Mouse (Mus musculus) forebrain, embryonic 10.5 days (tissue): ENCODE data around the gene Gm45015. TPM values are rescaled to one million over a fixed set of nuclear protein-coding genes. Genes with fewer than 3 reads are reported as not detected.
A peak's percentile ranks its signal among the peaks of the same experiment; 100 is the strongest.

Experiments used
- DNase-seq: peaks from one replicate; pipeline ENCODE4 v3.0.0-alpha.2; 2017; ENCODE audit warnings: low spot score; ENCODE audit errors: extremely low spot score
- H3K27ac ChIP-seq: fragments of 300-500 bp; sonication (generic); 2 replicates; pipeline ENCODE4 v1.5.1; 2016; ENCODE audit warnings: mild to moderate bottlenecking
- H3K27me3 ChIP-seq: fragments of 300-500 bp; sonication (generic); 2 replicates; pipeline ENCODE4 v1.6.1; 2016; ENCODE audit warnings: mild to moderate bottlenecking; ENCODE audit not compliant: poor library complexity, severe bottlenecking
- H3K36me3 ChIP-seq: fragments of 300-500 bp; sonication (generic); replicated peaks from 2 replicates; pipeline ENCODE4 v1.6.1; 2016; ENCODE audit warnings: mild to moderate bottlenecking, moderate library complexity
- H3K4me1 ChIP-seq: fragments of 300-500 bp; sonication (generic); 2 replicates; pipeline ENCODE4 v1.6.1; 2016
- H3K4me3 ChIP-seq: fragments of 300-500 bp; sonication (generic); 2 replicates; pipeline ENCODE4 v1.5.1; 2016; ENCODE audit warnings: mild to moderate bottlenecking, moderate library complexity
- H3K9me3 ChIP-seq: fragments of 300-500 bp; sonication (generic); 2 replicates; pipeline ENCODE4 v1.6.1; 2016; ENCODE audit warnings: mild to moderate bottlenecking, moderate library complexity
- WGBS: fragments of 180-500 bp; shearing (Covaris S2); methylation state at CpG from one replicate; pipeline ENCODE4 v1.1.7; 2016; 5-methylcytosine and 5-hydroxymethylcytosine counted together
- polyA plus RNA-seq: library from polyadenylated mRNA; unstranded; fragments of >200 nt; fragmentation: Nextera tagmentation; extraction: Ambion mirVana; gene quantifications from 2 replicates; pipeline ENCODE4 v1.2.1, GENCODE M21; 2016

Gene Gm45015
- polyA plus RNA-seq = not detected in 2 replicates

DNA sequence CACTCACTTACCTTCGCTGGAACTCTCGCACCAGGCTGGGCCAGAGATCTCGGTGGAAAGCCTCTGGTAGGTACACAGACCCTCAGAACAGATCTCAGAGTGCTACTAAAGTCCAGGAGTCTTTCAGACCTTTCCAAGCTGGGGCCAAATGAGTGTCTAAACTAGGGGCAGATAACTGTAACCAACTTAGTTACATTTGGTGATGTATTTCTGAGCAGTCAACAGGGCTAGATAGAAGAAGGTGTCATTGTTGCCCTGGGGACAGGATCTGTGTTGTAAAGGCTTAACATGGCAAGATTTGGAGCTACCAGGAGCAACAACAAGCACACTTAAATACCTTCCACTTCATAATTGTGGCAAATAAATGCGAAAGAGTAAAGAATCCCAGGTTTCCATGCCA lies at the start of gene Gm45015:
Gm45015 (minus strand) TSS at position 101 of the 400 bp plus-strand sequence.
- H3K4me1 ChIP-seq = no peaks in the 10 kb centered on the region
- WGBS = 92% methylated on average over 4 of the region's 4 CpGs
- no peak within 1 kb of the TSS for H3K27ac ChIP-seq

DNA sequence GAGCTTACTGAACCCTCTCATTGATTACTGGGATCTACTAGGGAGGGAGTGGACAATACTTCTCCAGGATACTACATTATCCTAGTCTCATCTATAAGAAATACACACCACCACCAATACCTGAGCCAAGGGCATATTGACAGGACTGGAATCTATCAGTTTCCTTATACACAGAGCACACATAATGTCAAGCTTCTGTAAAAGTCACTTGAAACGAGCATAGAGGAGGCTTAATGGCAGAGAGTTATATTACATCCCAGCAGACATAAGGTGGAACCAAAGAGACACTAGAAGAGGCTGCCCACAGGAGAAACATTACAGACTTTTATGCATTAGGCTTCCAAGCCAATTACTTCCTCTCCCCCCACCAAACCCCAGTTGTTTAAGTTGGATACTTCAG lies 48.3 kb upstream of the Gm45015 start:
- 44% methylated on average over 1 of the region's 1 CpGs for WGBS
- DNase-seq = no peak
- Histone ChIP-seq H3K27ac (no peak overlapping the region), H3K27me3 (peaks cover 14% of the 10 kb centered on the region), H3K36me3 (no peaks in the 10 kb centered on the region), H3K9me3 (no peaks in the 10 kb centered on the region), H3K4me3 (no peak overlapping the region), H3K4me1 (no peaks in the 10 kb centered on the region)

More for the DNA sequence above, at the start of gene Gm45015:
- no peak for DNase-seq
- H3K4me3 ChIP-seq = no peak within 1 kb of the TSS
- H3K36me3 ChIP-seq = no peaks in the 10 kb centered on the region
- H3K9me3 ChIP-seq = no peaks in the 10 kb centered on the region
- H3K27me3 ChIP-seq = peaks cover 44% of the 10 kb centered on the region

DNA sequence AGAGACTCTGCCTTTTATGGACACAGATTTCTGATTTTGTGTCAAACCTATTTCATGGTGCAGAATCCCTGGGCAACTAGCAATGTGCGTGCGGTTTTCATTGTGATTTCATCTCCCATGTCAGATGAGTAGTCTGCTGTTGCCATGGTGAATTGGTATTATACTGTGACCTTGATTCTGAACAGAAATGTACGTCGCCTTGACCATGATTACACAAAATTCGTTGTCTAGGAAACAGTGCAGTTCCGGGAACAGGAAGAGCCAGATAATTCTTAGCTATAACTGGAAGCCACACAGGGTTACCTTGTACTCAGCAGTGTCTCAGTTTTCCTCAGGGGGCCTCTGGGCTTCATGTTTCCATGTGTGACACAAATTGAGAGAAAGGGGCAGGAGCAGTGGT lies 47.8 kb upstream of the Gm45015 start:
- no peak for DNase-seq
- Histone ChIP-seq H3K36me3 (no peaks in the 10 kb centered on the region), H3K9me3 (no peaks in the 10 kb centered on the region), H3K27me3 (peaks cover 15% of the 10 kb centered on the region), H3K4me3 (no peak overlapping the region), H3K4me1 (no peaks in the 10 kb centered on the region), H3K27ac (no peak overlapping the region)
- WGBS = 86% methylated on average over 6 of the region's 6 CpGs

DNA sequence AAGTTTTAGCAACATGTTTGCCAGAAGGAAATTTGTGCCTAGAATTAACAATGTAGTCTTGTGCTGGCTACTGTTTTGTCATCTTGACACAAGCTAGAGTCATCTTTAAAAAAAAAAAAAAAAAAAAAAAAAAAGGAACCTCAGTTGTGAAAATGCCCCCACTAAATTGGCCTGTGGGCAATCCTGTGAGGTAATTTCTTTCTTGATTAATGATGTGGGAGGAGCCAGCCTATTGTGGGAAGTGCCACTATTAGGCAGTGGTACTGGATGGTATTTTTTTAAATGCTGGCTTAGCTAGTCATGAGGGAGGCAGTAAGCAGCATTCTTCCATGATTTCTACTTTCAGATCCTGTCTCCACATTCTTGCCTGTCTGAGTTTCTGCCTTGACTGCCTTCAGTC lies 26.7 kb upstream of the Gm45015 start:
- Histone ChIP-seq H3K9me3 (no peaks in the 10 kb centered on the region), H3K27ac (no peak overlapping the region), H3K4me1 (no peaks in the 10 kb centered on the region), H3K4me3 (no peak overlapping the region), H3K27me3 (peaks cover 4% of the 10 kb centered on the region; the same call in 1 of the 2 replicates), H3K36me3 (peaks cover 8% of the 10 kb centered on the region; the same call in 1 of the 2 replicates)
- no peak for DNase-seq

DNA sequence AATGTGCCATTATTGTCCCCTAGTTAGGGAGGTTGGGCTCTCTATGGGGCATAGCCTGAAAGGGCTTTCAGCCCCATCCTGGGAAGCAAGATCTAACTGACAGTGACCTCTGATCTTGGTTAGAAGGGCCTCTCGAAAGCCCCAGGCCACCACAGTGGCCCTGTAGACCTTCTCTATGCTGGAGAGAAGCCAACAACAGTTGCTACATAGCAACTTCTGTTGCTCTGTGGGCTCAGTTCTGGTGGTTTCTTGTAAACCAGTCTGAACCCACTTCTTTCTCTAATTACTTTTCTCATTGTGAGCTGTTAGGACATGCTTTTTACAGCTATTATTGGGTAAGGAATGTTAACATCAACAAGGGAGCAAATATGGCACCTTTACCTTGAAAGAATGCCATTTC lies 20.1 kb upstream of the Gm45015 start:
- WGBS = 100% methylated on average over 1 of the region's 1 CpGs

DNA sequence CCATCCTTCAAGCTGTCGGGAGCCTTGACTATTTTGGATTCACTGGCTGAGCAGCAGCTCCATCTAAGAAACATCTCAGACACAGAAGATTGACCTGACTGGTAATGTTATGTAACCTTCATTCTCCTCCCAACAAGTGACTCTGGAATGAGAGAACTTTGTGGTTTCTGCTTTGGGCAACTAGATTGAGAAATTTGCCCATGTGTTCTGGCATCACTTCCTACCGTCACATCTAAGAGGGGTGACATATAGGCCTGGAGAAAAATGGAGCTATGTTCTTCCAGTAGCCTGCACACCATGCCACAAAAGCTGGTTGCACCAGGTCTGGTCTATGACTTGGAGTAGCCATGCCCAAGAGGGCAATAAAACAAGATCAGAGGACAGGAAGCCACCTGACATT lies 19.5 kb upstream of the Gm45015 start:
- H3K27me3 ChIP-seq = peaks cover 19% of the 10 kb centered on the region
- no peak for DNase-seq
- H3K4me1 ChIP-seq = no peaks in the 10 kb centered on the region
- peaks cover 73% of the 10 kb centered on the region for H3K36me3 ChIP-seq
- H3K4me3 ChIP-seq = no peak overlapping the region
- 89% methylated on average over 2 of the region's 2 CpGs for WGBS
- no peak overlapping the region for H3K27ac ChIP-seq
- peaks cover 8% of the 10 kb centered on the region; the same call in 1 of the 2 replicates for H3K9me3 ChIP-seq

More for the DNA sequence above, 20.1 kb upstream of the Gm45015 start:
- Histone ChIP-seq H3K27me3 (peaks cover 16% of the 10 kb centered on the region), H3K27ac (no peak overlapping the region), H3K4me1 (no peaks in the 10 kb centered on the region), H3K4me3 (no peak overlapping the region), H3K36me3 (peaks cover 68% of the 10 kb centered on the region), H3K9me3 (peaks cover 8% of the 10 kb centered on the region; the same call in 1 of the 2 replicates)
- DNase-seq = no peak

DNA sequence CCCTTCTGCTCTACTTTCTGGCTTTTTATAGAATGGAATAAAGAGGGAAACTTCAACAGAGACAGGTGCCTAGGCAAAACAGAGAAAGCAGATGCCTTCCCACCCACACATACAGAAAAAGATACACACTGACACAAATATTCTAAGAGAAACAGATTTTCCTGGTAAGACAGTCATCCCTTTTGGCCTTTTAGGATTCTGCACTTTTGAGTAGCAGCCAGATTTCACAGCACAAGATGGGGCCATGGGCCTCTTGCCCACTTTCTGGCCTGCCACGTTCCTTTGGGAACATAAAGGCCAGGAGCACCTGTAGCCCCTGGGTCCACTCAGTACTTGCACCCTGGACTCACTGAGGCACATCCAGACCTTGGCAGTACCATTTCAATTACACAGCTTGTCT lies 7.7 kb upstream of the Gm45015 start:
- H3K36me3 ChIP-seq = peaks cover 11% of the 10 kb centered on the region
- H3K4me3 ChIP-seq = no peak overlapping the region
- WGBS = 83% methylated on average over 1 of the region's 1 CpGs
- no peak for DNase-seq
- no peaks in the 10 kb centered on the region for H3K9me3 ChIP-seq
- H3K27ac ChIP-seq = no peak overlapping the region
- peaks cover 42% of the 10 kb centered on the region for H3K27me3 ChIP-seq
- peaks cover 10% of the 10 kb centered on the region for H3K4me1 ChIP-seq

DNA sequence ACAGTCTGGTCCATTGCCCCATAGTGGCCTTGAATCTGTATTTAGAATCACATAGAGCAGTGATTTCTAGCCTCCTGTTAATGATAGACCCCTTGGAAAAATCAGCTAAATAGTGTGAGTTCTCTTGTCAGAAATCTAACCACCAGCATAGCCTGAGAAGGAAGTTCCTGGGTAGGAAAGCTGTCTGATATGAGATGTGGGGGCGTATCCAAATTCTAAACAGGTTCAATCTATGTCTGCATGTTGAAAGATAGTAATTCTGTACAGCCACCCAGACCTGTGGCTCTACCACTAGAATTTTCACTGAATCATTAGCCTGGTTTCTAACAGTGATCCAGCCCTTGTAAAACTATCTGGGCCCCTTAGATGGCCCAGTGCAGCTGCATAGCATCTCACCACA lies 7.2 kb upstream of the Gm45015 start:
- Histone ChIP-seq H3K4me1 (peaks cover 10% of the 10 kb centered on the region), H3K27me3 (peaks cover 42% of the 10 kb centered on the region), H3K36me3 (peaks cover 11% of the 10 kb centered on the region), H3K27ac (no peak overlapping the region), H3K4me3 (peak overlapping the region; percentile 67; the same call in 1 of the 2 replicates), H3K9me3 (no peaks in the 10 kb centered on the region)
- 88% methylated on average over 1 of the region's 1 CpGs for WGBS
- no peak for DNase-seq

DNA sequence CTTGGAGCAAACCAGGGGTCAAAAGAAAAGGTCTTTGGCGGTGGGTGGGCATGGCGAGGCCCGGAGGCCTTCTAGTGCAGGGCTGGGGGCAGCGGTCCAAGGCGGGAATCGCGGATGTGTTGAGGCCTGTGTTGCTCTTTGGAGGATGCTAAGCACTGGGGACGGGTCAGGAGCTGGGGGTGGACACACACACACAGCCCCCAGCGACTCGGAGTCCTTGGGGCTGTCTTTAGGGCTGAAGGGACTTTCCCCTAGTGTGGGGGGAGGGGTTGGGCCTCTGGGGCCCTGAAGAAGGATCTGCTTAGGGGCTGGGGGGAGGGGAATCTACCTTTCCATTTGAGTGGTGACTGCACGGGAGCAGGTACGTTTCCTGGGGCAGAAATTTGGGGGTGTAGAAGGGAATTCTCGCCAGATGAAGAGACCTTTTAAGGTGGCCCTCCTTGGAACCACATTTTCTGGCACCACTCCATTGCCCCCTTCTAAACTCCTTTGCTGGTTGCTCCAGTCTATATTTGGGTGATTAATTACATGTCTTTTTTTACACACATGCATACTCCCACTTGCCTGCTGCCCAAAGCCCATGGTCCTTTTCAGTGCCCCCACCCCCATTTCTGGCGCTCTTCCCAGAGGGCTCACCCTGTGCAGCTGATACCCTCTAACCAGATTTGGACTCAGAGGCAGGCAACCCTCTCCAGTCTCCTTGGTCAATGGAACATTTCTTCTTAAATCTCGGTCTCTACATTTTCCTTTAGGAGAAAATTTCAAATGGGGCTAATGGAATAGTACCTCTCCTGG lies 6.5 kb upstream of the Gm45015 start:
- H3K9me3 ChIP-seq = no peaks in the 10 kb centered on the region
- H3K27me3 ChIP-seq = peaks cover 42% of the 10 kb centered on the region
- WGBS = 22% methylated on average over 15 of the region's 15 CpGs
- H3K27ac ChIP-seq = peak overlapping the region; percentile 90
- H3K4me3 ChIP-seq = peak overlapping the region; percentile 67
- peaks cover 11% of the 10 kb centered on the region for H3K36me3 ChIP-seq
- peak; percentile 30 for DNase-seq
- peaks cover 10% of the 10 kb centered on the region for H3K4me1 ChIP-seq

DNA sequence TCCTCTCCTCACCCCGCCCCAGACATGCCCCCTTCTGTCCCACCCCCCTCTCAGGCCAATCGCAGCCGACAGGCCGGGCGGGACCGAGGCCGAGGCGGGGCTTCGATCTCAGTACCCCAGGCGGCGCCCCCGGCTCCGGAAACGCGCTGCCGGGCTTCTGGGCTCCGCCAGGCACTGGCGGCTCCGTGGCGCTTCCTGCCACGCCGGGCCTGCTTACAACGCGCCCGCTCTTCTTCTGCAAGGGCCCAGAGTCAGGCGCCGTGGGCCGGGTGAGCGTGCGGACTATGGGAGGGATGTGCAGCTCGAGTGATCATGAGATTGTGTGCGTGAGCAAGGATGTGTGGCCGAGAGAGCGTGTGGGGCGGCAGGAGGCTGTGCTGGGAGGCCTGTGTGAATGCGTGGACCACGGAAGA lies 5.8 kb upstream of the Gm45015 start, which contains the start of gene Zfp275:
Zfp275 (plus strand) TSS at position 139 of the 413 bp plus-strand sequence.
- 13% methylated on average over 37 of the region's 37 CpGs for WGBS
- H3K27ac ChIP-seq = peak within 1 kb of the TSS; percentile 90
- DNase-seq = peak; percentile 65

DNA sequence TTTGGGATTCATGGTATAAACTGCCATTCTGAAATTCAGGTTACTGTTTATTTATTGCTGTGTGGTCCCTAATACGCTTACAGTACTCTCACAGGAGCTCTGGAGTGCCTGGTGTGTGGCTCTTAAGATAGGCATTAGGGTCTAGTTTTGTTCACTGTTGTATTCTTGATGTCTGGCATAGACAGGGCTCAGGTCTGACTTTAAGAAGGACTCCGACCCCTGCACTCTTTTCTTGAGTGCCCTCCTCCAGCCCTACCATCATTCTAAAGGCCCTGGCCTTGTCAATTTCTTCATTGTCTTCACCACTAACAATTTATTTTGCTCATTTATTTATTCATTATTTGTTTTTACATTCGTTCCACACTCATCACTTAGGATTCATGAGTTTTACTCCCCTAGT lies 5.4 kb upstream of the Gm45015 start:
- WGBS = 38% methylated on average over 3 of the region's 3 CpGs
- no peak overlapping the region for H3K27ac ChIP-seq
- no peak for DNase-seq
- peaks cover 47% of the 10 kb centered on the region for H3K27me3 ChIP-seq
- no peaks in the 10 kb centered on the region for H3K9me3 ChIP-seq
- peaks cover 11% of the 10 kb centered on the region for H3K36me3 ChIP-seq
- peak overlapping the region; percentile 67 for H3K4me3 ChIP-seq
- H3K4me1 ChIP-seq = peaks cover 10% of the 10 kb centered on the region

More for the DNA sequence above, 5.8 kb upstream of the Gm45015 start, which contains the start of gene Zfp275:
- no peaks in the 10 kb centered on the region for H3K9me3 ChIP-seq
- H3K4me3 ChIP-seq = peak within 1 kb of the TSS; percentile 67
- H3K27me3 ChIP-seq = peaks cover 44% of the 10 kb centered on the region
- H3K4me1 ChIP-seq = peaks cover 10% of the 10 kb centered on the region
- H3K36me3 ChIP-seq = peaks cover 11% of the 10 kb centered on the region

DNA sequence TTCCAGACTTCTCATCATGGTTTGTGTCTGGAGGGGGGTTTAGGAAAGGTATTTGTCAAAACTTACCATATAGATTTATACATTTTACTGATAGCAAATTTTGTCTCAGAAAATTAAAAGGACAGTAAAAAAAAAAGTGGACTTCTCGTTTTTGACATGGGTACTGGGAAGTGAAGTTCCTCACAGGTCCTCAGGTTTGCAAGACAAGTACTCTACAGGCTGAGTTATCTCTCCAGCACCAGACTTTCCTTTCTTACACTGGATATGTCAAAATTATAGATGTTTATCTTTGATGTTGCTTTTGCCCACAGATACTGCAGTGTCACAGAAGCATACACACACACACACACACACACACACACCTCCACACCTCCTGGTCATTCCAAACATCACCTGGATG lies 4.8 kb upstream of the Gm45015 start:
- no peak for DNase-seq
- 68% methylated on average over 1 of the region's 1 CpGs for WGBS
- no peaks in the 10 kb centered on the region for H3K9me3 ChIP-seq

DNA sequence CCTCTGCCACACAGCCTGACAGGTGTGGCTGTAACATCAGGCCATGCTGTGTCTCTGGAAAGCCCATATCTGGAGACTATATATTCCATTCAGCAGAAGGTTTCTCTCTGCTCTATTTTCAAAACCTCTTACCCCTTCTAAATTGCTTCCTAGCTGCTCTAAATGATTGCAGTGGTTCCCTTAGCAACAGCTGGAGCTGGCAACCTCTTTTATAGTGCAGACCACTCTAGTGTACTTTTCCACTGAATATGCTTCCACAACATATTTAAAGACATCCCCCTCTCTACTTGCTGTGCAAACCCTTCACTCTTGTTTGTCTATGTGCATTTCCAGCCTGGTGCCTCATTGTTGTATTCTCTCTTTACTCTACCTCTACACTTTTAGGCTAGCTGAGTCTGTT lies 3.1 kb downstream of the Gm45015 start:
- DNase-seq = no peak
- Histone ChIP-seq H3K27me3 (peaks cover 35% of the 10 kb centered on the region), H3K36me3 (no peaks in the 10 kb centered on the region), H3K4me1 (no peaks in the 10 kb centered on the region), H3K27ac (no peak overlapping the region), H3K9me3 (no peaks in the 10 kb centered on the region), H3K4me3 (no peak overlapping the region)

More for the DNA sequence above, 4.8 kb upstream of the Gm45015 start:
- Histone ChIP-seq H3K27me3 (peaks cover 47% of the 10 kb centered on the region), H3K4me3 (no peak overlapping the region), H3K4me1 (peaks cover 10% of the 10 kb centered on the region), H3K27ac (no peak overlapping the region), H3K36me3 (peaks cover 11% of the 10 kb centered on the region)
